Mouse (Mus musculus) limb, embryonic 12.5 days (tissue): Measurements from ENCODE around the gene Wwc2. TPM values are rescaled to one million over a fixed set of nuclear protein-coding genes. Genes with fewer than 3 reads are reported as not detected.

Source experiments
- ATAC-seq: fragments of 200-750 bp; cut with Nextera tagmentation; 2 replicates; pipeline ENCODE4 v1.8.0; 2017; ENCODE audit warnings: low read depth, moderate TSS enrichment; ENCODE audit not compliant: insufficient number of reproducible peaks, insufficient read depth, low FRiP score, low TSS enrichment
- H3K27ac ChIP-seq: fragments of 300-500 bp; sonication (generic); 2 replicates; pipeline ENCODE4 v1.5.1; 2016; ENCODE audit warnings: mild to moderate bottlenecking, moderate library complexity
- H3K27me3 ChIP-seq: fragments of 300-500 bp; sonication (generic); 2 replicates; pipeline ENCODE4 v1.6.1; 2016; ENCODE audit warnings: mild to moderate bottlenecking, moderate library complexity
- H3K36me3 ChIP-seq: fragments of 300-500 bp; sonication (generic); 2 replicates; pipeline ENCODE4 v1.6.1; 2016; ENCODE audit warnings: mild to moderate bottlenecking, moderate library complexity
- H3K4me1 ChIP-seq: fragments of 300-500 bp; sonication (generic); replicated peaks from 2 replicates; pipeline ENCODE4 v1.6.1; 2016
- H3K4me2 ChIP-seq: fragments of 300-500 bp; sonication (generic); 2 replicates; pipeline ENCODE4 v1.6.1; 2016; ENCODE audit warnings: mild to moderate bottlenecking, moderate library complexity
- H3K4me3 ChIP-seq: fragments of 300-500 bp; sonication (generic); replicated peaks from 2 replicates; pipeline ENCODE4 v1.5.1; 2016; ENCODE audit warnings: mild to moderate bottlenecking
- H3K9ac ChIP-seq: fragments of 300-500 bp; sonication (generic); replicated peaks from 2 replicates; pipeline ENCODE4 v1.6.1; 2016; ENCODE audit warnings: mild to moderate bottlenecking, moderate library complexity
- H3K9me3 ChIP-seq: fragments of 300-500 bp; sonication (generic); 2 replicates; pipeline ENCODE4 v1.6.1; 2016; ENCODE audit warnings: mild to moderate bottlenecking, moderate library complexity
- WGBS: fragments of 180-500 bp; shearing (Covaris S2); methylation state at CpG from one replicate; pipeline ENCODE4 v1.1.7; 2016; 5-methylcytosine and 5-hydroxymethylcytosine counted together
- polyA plus RNA-seq: library from polyadenylated mRNA; unstranded; fragments of >200 nt; fragmentation: Nextera tagmentation; extraction: Ambion mirVana; gene quantifications from 2 replicates; pipeline ENCODE4 v1.2.1, GENCODE M21; 2016

Gene Wwc2
- polyA plus RNA-seq, 1 experiment from 2014 or later = 17.0 TPM

- Histone ChIP-seq H3K4me2 (no peak overlapping the region), H3K9me3 (no peaks in the 10 kb centered on the region), H3K36me3 (peaks cover 15% of the 10 kb centered on the region), H3K9ac (no peak overlapping the region), H3K27me3 (no peaks in the 10 kb centered on the region), H3K4me3 (no peak overlapping the region), H3K4me1 (no peaks in the 10 kb centered on the region), H3K27ac (no peak overlapping the region)
- WGBS = 64% methylated on average over 4 of the region's 4 CpGs
- no peak for ATAC-seq
These were observed 68.7 kb downstream of the Wwc2 start for GRCm38 (mm10) chr8:47922011-47922410.

- Histone ChIP-seq H3K36me3 (peaks cover 15% of the 10 kb centered on the region), H3K4me2 (no peak overlapping the region), H3K9me3 (no peaks in the 10 kb centered on the region), H3K4me1 (no peaks in the 10 kb centered on the region), H3K27ac (no peak overlapping the region), H3K9ac (no peak overlapping the region), H3K4me3 (no peak overlapping the region), H3K27me3 (no peaks in the 10 kb centered on the region)
- ATAC-seq = no peak
- 98% methylated on average over 6 of the region's 6 CpGs for WGBS
These were observed 70.1 kb downstream of the Wwc2 start for GRCm38 (mm10) chr8:47920575-47921144.

GRCm38 (mm10) chr8:47917060-47918035 is 73.4 kb downstream of the Wwc2 start:
- Histone ChIP-seq H3K4me1 (no peaks in the 10 kb centered on the region), H3K27me3 (no peaks in the 10 kb centered on the region), H3K27ac (no peak overlapping the region), H3K4me3 (no peak overlapping the region), H3K36me3 (peaks cover 15% of the 10 kb centered on the region), H3K4me2 (no peak overlapping the region), H3K9ac (no peak overlapping the region), H3K9me3 (no peaks in the 10 kb centered on the region)
- no peak for ATAC-seq
- WGBS = 91% methylated on average over 19 of the region's 19 CpGs

DNA sequence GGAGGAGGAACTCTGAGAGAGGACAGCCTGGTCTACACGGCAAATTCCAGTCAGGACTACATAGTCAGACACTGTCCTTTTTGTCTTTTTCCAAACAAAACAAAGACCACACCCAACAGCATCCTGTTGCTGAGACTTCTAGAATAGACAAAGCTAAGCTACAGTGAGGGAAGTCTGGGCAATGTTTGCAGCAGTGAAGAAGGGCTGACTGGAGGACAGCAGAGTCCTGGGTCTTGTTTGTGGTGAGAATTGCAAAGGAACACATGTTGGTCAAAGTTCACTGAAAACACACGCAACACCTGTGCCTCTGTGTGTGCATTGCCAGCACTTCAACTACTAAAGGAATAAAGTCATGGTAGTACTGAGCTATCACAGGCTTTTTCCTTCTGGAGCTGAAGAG is 75.2 kb downstream of the Wwc2 start:
- no peak overlapping the region for H3K9ac ChIP-seq
- no peak for ATAC-seq
- H3K27ac ChIP-seq = no peak overlapping the region
- WGBS = 82% methylated on average over 2 of the region's 2 CpGs
- H3K9me3 ChIP-seq = no peaks in the 10 kb centered on the region
- H3K27me3 ChIP-seq = no peaks in the 10 kb centered on the region
- no peak overlapping the region for H3K4me2 ChIP-seq
- H3K36me3 ChIP-seq = peaks cover 15% of the 10 kb centered on the region
- H3K4me3 ChIP-seq = no peak overlapping the region
- no peaks in the 10 kb centered on the region for H3K4me1 ChIP-seq

DNA sequence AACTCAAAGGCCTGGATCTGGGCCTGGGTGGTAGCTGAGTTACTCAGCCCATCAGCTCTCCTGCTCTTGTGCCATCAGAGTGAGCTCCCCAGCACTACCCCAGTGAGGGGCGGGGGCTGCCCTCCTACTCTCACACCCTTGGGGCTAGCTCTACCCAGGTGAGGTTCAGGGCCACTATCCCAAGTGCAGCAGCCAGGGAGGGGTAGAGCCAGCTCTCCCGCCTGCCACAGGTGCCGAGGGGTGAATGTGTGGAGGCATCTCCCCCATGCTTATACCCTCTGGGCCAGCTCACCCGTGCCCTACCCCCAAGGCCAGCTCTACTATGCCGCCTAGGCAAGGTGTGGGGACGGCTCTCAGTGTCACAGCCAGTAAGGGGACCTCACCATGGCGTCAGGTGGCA is 75.8 kb downstream of the Wwc2 start:
- Histone ChIP-seq H3K36me3 (peaks cover 10% of the 10 kb centered on the region), H3K4me2 (no peak overlapping the region), H3K4me1 (no peaks in the 10 kb centered on the region), H3K27me3 (no peaks in the 10 kb centered on the region), H3K9ac (no peak overlapping the region), H3K9me3 (peaks cover under 1% of the 10 kb centered on the region; the same call in 1 of the 2 replicates), H3K27ac (no peak overlapping the region), H3K4me3 (no peak overlapping the region)
- whole genome bisulfite sequencing = 88% methylated on average over 7 of the region's 7 CpGs
- no peak for ATAC-seq

DNA sequence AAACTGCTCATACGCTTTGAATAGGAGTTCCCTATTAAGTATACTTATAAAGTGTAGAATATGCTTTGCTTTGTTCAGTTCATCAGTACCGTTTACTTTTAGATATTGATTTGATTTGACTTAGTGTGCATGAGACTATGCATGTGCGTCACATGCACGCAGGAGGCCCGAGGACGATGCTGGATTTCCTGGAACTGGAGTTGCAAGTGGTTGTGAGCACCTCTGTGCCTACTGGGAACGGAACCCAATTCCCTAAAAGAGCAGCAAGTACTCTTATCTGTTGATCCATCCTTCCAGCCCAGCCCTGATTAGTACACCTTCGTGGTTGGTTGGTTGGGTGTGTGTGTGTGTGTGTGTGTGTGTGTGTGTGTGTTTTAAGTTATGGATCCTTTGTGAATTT is 76.6 kb downstream of the Wwc2 start:
- 94% methylated on average over 8 of the region's 8 CpGs for WGBS
- no peak for ATAC-seq
- Histone ChIP-seq H3K4me1 (no peaks in the 10 kb centered on the region), H3K4me3 (no peak overlapping the region), H3K4me2 (no peak overlapping the region), H3K9ac (no peak overlapping the region), H3K27me3 (no peaks in the 10 kb centered on the region), H3K9me3 (peaks cover 6% of the 10 kb centered on the region; the same call in 1 of the 2 replicates), H3K27ac (no peak overlapping the region), H3K36me3 (peaks cover 8% of the 10 kb centered on the region; the same call in 1 of the 2 replicates)

- H3K4me2 ChIP-seq = no peak overlapping the region
- H3K4me1 ChIP-seq = no peaks in the 10 kb centered on the region
- H3K9ac ChIP-seq = no peak overlapping the region
- H3K27me3 ChIP-seq = no peaks in the 10 kb centered on the region
- H3K4me3 ChIP-seq = no peak overlapping the region
- ATAC-seq = no peak
- H3K27ac ChIP-seq = no peak overlapping the region
- WGBS = 94% methylated on average over 9 of the region's 9 CpGs
- H3K36me3 ChIP-seq = peaks cover 7% of the 10 kb centered on the region; the same call in 1 of the 2 replicates
- peaks cover 6% of the 10 kb centered on the region; the same call in 1 of the 2 replicates for H3K9me3 ChIP-seq
These were observed 77.1 kb downstream of the Wwc2 start for GRCm38 (mm10) chr8:47913621-47914020.

- H3K9ac ChIP-seq = no peak overlapping the region
- H3K4me3 ChIP-seq = no peak overlapping the region
- H3K4me1 ChIP-seq = no peaks in the 10 kb centered on the region
- 95% methylated on average over 11 of the region's 11 CpGs for WGBS
- H3K36me3 ChIP-seq = peaks cover 5% of the 10 kb centered on the region; the same call in 1 of the 2 replicates
- H3K27me3 ChIP-seq = no peaks in the 10 kb centered on the region
- no peak overlapping the region for H3K4me2 ChIP-seq
- ATAC-seq = no peak
- no peak overlapping the region for H3K27ac ChIP-seq
- H3K9me3 ChIP-seq = peaks cover 6% of the 10 kb centered on the region; the same call in 1 of the 2 replicates
These were observed 81.0 kb downstream of the Wwc2 start for GRCm38 (mm10) chr8:47909681-47910080.

GRCm38 (mm10) chr8:47907056-47907455 is 83.7 kb downstream of the Wwc2 start:
- H3K4me3 ChIP-seq = no peak overlapping the region
- no peak for ATAC-seq
- H3K27me3 ChIP-seq = no peaks in the 10 kb centered on the region
- peaks cover 6% of the 10 kb centered on the region; the same call in 1 of the 2 replicates for H3K9me3 ChIP-seq
- H3K36me3 ChIP-seq = peaks cover 5% of the 10 kb centered on the region; the same call in 1 of the 2 replicates
- H3K9ac ChIP-seq = no peak overlapping the region
- 79% methylated on average over 9 of the region's 9 CpGs for WGBS
- no peaks in the 10 kb centered on the region for H3K4me1 ChIP-seq
- H3K27ac ChIP-seq = no peak overlapping the region
- no peak overlapping the region for H3K4me2 ChIP-seq

GRCm38 (mm10) chr8:47906142-47906541 is 84.6 kb downstream of the Wwc2 start:
- no peak for ATAC-seq
- H3K4me1 ChIP-seq = no peaks in the 10 kb centered on the region
- H3K4me3 ChIP-seq = no peak overlapping the region
- no peak overlapping the region for H3K4me2 ChIP-seq
- no peak overlapping the region for H3K9ac ChIP-seq
- H3K36me3 ChIP-seq = peaks cover 5% of the 10 kb centered on the region; the same call in 1 of the 2 replicates
- no peak overlapping the region for H3K27ac ChIP-seq
- 90% methylated on average over 9 of the region's 9 CpGs for WGBS
- peaks cover 6% of the 10 kb centered on the region; the same call in 1 of the 2 replicates for H3K9me3 ChIP-seq
- no peaks in the 10 kb centered on the region for H3K27me3 ChIP-seq

DNA sequence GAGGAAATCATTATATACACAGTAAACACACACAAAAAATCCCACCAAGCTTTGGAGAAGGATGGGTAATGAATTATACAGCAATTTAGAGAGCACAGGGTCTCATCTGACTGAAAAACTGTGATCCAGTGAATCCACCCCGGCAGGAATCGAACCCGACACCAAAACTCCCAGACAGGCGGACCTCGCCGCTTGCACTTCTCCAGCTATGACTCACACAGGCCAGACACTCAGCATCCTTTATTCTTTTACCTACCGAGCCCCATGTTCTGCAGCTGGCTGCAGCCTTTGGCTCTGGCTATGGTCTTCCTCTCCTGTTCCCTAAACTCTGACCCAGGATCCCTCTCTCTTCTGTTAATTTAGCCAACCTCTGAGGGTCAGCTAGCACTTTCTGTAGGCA is 85.5 kb downstream of the Wwc2 start:
- peaks cover 6% of the 10 kb centered on the region; the same call in 1 of the 2 replicates for H3K9me3 ChIP-seq
- H3K9ac ChIP-seq = no peak overlapping the region
- no peak overlapping the region for H3K4me3 ChIP-seq
- 93% methylated on average over 7 of the region's 7 CpGs for WGBS
- ATAC-seq = no peak
- H3K4me2 ChIP-seq = no peak overlapping the region
- H3K27ac ChIP-seq = no peak overlapping the region
- no peaks in the 10 kb centered on the region for H3K4me1 ChIP-seq
- H3K36me3 ChIP-seq = peaks cover 10% of the 10 kb centered on the region
- H3K27me3 ChIP-seq = no peaks in the 10 kb centered on the region
